Mouse (Mus musculus) limb, embryonic 13.5 days (tissue): Measurements from ENCODE around the gene Pcca. TPM values are rescaled to one million over a fixed set of nuclear protein-coding genes. Genes with fewer than 3 reads are reported as not detected.

Source experiments
- ATAC-seq: fragments of 200-750 bp; cut with Nextera tagmentation; 2 replicates; pipeline ENCODE4 v1.8.0; 2017; ENCODE audit warnings: low read depth, moderate number of reproducible peaks, moderate TSS enrichment; ENCODE audit not compliant: low FRiP score
- H3K27ac ChIP-seq: fragments of 300-500 bp; sonication (generic); 2 replicates; pipeline ENCODE4 v1.5.1; 2015; ENCODE audit warnings: inconsistent platforms, mild to moderate bottlenecking, moderate library complexity
- H3K27me3 ChIP-seq: fragments of 300-500 bp; sonication (generic); 2 replicates; pipeline ENCODE4 v1.6.1; 2015; ENCODE audit warnings: mild to moderate bottlenecking, inconsistent platforms
- H3K36me3 ChIP-seq: fragments of 300-500 bp; sonication (generic); 2 replicates; pipeline ENCODE4 v1.6.1; 2015; ENCODE audit warnings: inconsistent platforms, mild to moderate bottlenecking, moderate library complexity
- H3K4me1 ChIP-seq: fragments of 300-500 bp; sonication (generic); 2 replicates; pipeline ENCODE4 v1.6.1; 2015; ENCODE audit warnings: inconsistent platforms
- H3K4me2 ChIP-seq: fragments of 300-500 bp; sonication (generic); replicated peaks from 2 replicates; pipeline ENCODE4 v1.6.1; 2015; ENCODE audit warnings: inconsistent platforms, mild to moderate bottlenecking, moderate library complexity
- H3K4me3 ChIP-seq: fragments of 300-500 bp; sonication (generic); 2 replicates; pipeline ENCODE4 v1.5.1; 2015; ENCODE audit warnings: moderate library complexity, mild to moderate bottlenecking, inconsistent platforms
- H3K9ac ChIP-seq: fragments of 300-500 bp; sonication (generic); 2 replicates; pipeline ENCODE4 v1.6.1; 2015; ENCODE audit warnings: mild to moderate bottlenecking, inconsistent platforms
- H3K9me3 ChIP-seq: fragments of 300-500 bp; sonication (generic); 2 replicates; pipeline ENCODE4 v1.6.1; 2016; ENCODE audit warnings: inconsistent platforms
- WGBS: fragments of 180-500 bp; shearing (Covaris S2); methylation state at CpG from one replicate; pipeline ENCODE4 v1.1.7; 2015; 5-methylcytosine and 5-hydroxymethylcytosine counted together
- polyA plus RNA-seq: library from polyadenylated mRNA; unstranded; fragments of >200 nt; fragmentation: Nextera tagmentation; extraction: Ambion mirVana; gene quantifications from 2 replicates; pipeline ENCODE4 v1.2.1, GENCODE M21; 2015

Gene Pcca
- polyA plus RNA-seq, 1 experiment from 2014 or later: 26.9 TPM

- no peak overlapping the region for H3K4me2 ChIP-seq
Measured at GRCm38 (mm10) chr14:122608323-122608722, 74.2 kb downstream of the Pcca start.

GRCm38 (mm10) chr14:122611035-122611434, 76.9 kb downstream of the Pcca start:
- ATAC-seq: no peak
- Histone ChIP-seq H3K36me3 (no peaks in the 10 kb centered on the region), H3K9me3 (no peaks in the 10 kb centered on the region), H3K4me1 (peaks cover 9% of the 10 kb centered on the region), H3K27me3 (no peaks in the 10 kb centered on the region), H3K27ac (no peak overlapping the region), H3K4me2 (no peak overlapping the region), H3K9ac (no peak overlapping the region), H3K4me3 (no peak overlapping the region)
- 93% methylated on average over 4 of the region's 4 CpGs for WGBS

More at GRCm38 (mm10) chr14:122608323-122608722, 74.2 kb downstream of the Pcca start:
- H3K27ac ChIP-seq: no peak overlapping the region
- peaks cover 9% of the 10 kb centered on the region for H3K4me1 ChIP-seq
- H3K9ac ChIP-seq: no peak overlapping the region
- H3K27me3 ChIP-seq: 0 out of 2 replicates have a peak, but pooled peaks cover 5% of the 10 kb centered on the region
- H3K9me3 ChIP-seq: no peaks in the 10 kb centered on the region
- WGBS: 83% methylated on average over 2 of the region's 2 CpGs
- H3K36me3 ChIP-seq: no peaks in the 10 kb centered on the region
- no peak for ATAC-seq
- H3K4me3 ChIP-seq: no peak overlapping the region

- H3K27ac ChIP-seq: no peak overlapping the region
- H3K4me3 ChIP-seq: no peak overlapping the region
- no peaks in the 10 kb centered on the region for H3K27me3 ChIP-seq
- H3K4me1 ChIP-seq: peaks cover 9% of the 10 kb centered on the region
- no peaks in the 10 kb centered on the region for H3K9me3 ChIP-seq
- no peaks in the 10 kb centered on the region for H3K36me3 ChIP-seq
- H3K4me2 ChIP-seq: no peak overlapping the region
- H3K9ac ChIP-seq: no peak overlapping the region
- ATAC-seq: no peak
- 91% methylated on average over 3 of the region's 3 CpGs for WGBS
Measured at GRCm38 (mm10) chr14:122612317-122612716, 78.2 kb downstream of the Pcca start.

DNA sequence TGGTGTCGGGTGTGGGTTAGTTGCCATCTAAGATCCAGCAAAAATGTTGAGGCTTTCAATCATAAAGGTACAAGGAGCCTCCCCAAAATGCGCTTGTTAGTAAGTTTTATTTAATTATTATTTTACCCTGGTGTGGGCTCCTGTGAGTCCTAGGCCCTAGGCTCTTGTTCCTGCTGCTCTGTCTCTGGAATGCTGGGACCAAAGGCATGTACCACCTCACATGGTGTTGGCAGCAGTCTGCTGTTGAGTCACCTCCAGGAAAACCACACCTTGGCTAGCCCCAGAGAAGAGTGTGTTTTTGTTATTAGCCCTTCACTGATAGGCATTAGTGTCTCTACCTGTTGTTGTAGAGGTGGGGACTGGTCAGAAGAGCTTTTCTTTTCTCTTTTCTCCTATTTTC, 83.5 kb downstream of the Pcca start:
- no peaks in the 10 kb centered on the region for H3K9me3 ChIP-seq
- H3K4me1 ChIP-seq: no peaks in the 10 kb centered on the region
- no peak for ATAC-seq
- WGBS: 91% methylated on average over 2 of the region's 2 CpGs
- no peaks in the 10 kb centered on the region for H3K27me3 ChIP-seq
- no peak overlapping the region for H3K4me2 ChIP-seq
- H3K9ac ChIP-seq: no peak overlapping the region
- no peaks in the 10 kb centered on the region for H3K36me3 ChIP-seq
- no peak overlapping the region for H3K4me3 ChIP-seq
- no peak overlapping the region for H3K27ac ChIP-seq

DNA sequence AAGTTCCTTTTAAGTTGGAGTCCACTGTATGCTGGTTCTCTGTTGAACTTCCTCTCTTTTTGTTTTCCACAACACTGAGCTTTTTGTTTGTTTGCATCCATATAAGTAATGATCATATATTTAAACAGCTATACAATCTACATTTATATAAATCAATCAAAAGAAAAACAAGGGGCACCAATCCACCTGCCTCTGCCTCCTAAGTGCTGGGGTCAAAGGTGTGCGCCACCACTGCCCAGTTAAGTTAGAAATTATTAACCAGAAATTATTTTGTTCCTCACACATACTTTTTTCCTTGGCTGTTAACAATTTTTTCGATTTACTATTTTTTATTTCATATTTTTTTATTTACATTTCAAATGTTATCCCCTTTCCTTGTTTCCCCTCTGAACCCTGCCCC, 99.3 kb downstream of the Pcca start:
- Histone ChIP-seq H3K27ac (no peak overlapping the region), H3K4me1 (peaks cover 12% of the 10 kb centered on the region), H3K27me3 (no peaks in the 10 kb centered on the region), H3K9me3 (no peaks in the 10 kb centered on the region), H3K36me3 (no peaks in the 10 kb centered on the region), H3K4me3 (no peak overlapping the region), H3K9ac (no peak overlapping the region), H3K4me2 (no peak overlapping the region)
- WGBS: 96% methylated on average over 2 of the region's 2 CpGs
- no peak for ATAC-seq

DNA sequence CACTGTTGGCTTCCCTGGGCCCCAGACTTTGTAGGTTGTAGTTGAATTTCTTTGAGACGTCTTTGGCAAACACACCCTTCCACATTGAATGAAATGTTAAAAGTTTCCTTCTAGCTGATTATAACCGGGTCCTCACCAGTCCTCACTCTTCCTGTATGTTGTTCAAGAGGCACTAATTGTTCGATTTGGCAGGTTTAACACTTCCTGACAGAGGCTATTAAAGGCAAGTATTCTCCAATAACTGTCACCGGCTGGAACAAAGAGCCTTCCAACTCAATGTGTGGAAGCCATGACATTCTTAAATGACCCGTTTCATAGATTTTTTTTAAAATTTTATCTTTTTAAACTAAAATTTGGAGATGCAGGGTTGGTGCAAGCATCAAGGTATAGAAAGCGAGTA, 102.5 kb downstream of the Pcca start:
- no peak for ATAC-seq
- H3K4me3 ChIP-seq: no peak overlapping the region
- H3K9ac ChIP-seq: no peak overlapping the region
- no peak overlapping the region for H3K27ac ChIP-seq
- 17% methylated on average over 6 of the region's 6 CpGs for WGBS
- peaks cover 12% of the 10 kb centered on the region for H3K4me1 ChIP-seq
- no peaks in the 10 kb centered on the region for H3K36me3 ChIP-seq
- no peaks in the 10 kb centered on the region for H3K9me3 ChIP-seq
- H3K27me3 ChIP-seq: no peaks in the 10 kb centered on the region
- H3K4me2 ChIP-seq: no peak overlapping the region

DNA sequence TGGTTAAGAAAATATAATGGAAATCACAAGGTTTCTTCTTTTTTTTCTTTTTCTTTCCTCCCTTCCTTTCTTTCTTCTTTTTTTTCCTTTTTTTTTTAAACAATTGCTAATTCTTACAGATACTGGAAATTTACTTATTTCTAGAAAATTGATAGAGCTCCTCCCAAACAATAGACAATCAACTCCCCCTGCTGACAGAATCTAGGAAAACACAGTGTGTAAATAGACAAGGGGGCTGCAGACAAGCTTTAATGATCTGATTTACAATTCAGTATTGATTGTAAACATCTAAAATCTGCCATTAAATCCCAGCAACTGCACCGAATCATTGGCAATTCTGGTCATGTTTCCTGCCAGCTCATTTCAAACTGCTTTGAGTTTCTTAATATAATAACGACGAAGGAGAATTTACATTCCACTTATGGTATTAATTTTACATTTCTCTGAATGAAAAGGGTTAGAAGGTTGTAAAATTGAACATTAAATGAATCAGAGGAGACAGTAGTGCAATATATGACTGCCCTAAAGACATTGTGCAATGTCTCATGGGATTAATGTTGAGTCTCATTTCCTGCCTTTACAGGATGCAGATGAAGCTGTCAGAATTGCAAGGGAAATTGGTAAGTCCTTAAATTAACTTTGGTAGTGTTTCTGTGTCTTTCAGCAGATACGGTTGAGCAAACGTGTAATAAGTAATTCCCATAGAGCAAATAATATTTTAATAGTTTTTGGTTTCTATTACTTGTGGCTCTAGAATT, 103.9 kb downstream of the Pcca start:
- Histone ChIP-seq H3K4me1 (peaks cover 12% of the 10 kb centered on the region), H3K4me2 (no peak overlapping the region), H3K9ac (no peak overlapping the region), H3K27ac (no peak overlapping the region), H3K36me3 (no peaks in the 10 kb centered on the region), H3K4me3 (no peak overlapping the region), H3K9me3 (no peaks in the 10 kb centered on the region), H3K27me3 (no peaks in the 10 kb centered on the region)
- ATAC-seq: no peak
- WGBS: 14% methylated on average over 5 of the region's 5 CpGs

DNA sequence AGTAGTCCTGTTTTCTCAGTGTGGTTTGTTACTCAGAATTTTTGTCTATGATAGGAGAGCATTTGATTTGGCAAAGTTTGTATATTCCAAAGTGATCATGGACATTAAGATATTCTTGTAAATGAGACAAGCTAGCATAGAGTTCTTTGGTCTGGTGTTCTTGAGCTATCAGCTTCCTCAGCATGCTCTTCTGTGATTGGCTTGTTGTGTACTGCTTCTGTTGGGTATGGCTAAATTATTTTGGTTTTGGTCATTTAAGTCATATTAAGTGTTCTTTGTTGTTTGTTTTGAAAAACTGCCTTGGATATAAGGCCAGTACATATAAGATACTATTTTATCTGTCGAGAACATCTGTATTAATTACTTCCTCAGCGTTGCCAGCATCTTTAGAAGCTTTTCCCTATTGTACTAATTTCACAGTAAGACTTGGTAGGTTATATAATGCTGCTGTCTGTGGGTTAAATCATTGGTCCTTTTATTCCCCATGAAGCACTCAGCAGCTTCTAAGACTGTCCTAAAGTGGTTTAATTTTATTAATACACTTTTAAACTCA, 105.1 kb downstream of the Pcca start:
- 75% methylated on average over 2 of the region's 2 CpGs for WGBS

GRCm38 (mm10) chr14:122642432-122642831, 108.3 kb downstream of the Pcca start:
- H3K27me3 ChIP-seq: no peaks in the 10 kb centered on the region
- WGBS: 93% methylated on average over 1 of the region's 1 CpGs

More for the DNA sequence above, 105.1 kb downstream of the Pcca start:
- H3K27ac ChIP-seq: no peak overlapping the region
- no peaks in the 10 kb centered on the region for H3K27me3 ChIP-seq
- no peak overlapping the region for H3K4me3 ChIP-seq
- ATAC-seq: no peak
- H3K4me1 ChIP-seq: peaks cover 12% of the 10 kb centered on the region
- H3K9me3 ChIP-seq: no peaks in the 10 kb centered on the region
- no peak overlapping the region for H3K4me2 ChIP-seq
- no peaks in the 10 kb centered on the region for H3K36me3 ChIP-seq
- H3K9ac ChIP-seq: no peak overlapping the region

GRCm38 (mm10) chr14:122648214-122648613, 114.1 kb downstream of the Pcca start:
- no peak overlapping the region for H3K4me2 ChIP-seq
- ATAC-seq: no peak
- WGBS: 87% methylated on average over 1 of the region's 1 CpGs

More at GRCm38 (mm10) chr14:122642432-122642831, 108.3 kb downstream of the Pcca start:
- Histone ChIP-seq H3K4me3 (no peak overlapping the region), H3K4me2 (no peak overlapping the region), H3K36me3 (no peaks in the 10 kb centered on the region), H3K4me1 (peaks cover 1% of the 10 kb centered on the region; the same call in 1 of the 2 replicates), H3K9me3 (no peaks in the 10 kb centered on the region), H3K27ac (no peak overlapping the region), H3K9ac (no peak overlapping the region)
- ATAC-seq: no peak

DNA sequence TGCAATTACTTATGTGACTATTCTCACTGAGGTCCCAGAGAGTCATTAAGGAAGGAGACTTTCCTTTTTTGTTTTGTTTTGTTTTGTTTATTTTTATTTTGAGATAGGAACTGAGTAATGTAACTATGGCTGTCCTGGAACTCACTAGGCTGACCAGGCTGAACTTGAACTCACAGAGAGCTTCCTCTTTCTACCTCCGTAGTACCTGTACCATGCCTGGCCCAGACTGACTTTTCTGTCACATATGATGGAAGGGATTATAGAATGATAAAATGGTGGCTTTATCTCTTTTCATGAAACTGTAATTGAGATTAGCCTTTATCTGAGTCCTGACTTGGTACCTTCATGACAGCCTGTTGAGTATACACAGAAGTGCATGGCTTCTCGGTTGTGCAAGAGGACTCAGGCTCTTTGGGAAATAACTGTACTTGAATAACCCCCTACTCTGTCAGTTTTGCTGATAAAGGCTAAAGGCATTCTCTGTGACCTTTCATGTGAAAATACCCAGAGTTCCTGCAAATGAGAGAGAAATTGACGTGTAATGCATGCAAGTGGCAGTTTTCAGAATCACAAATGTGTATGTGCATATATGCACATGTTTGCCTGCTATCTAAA, 115.3 kb downstream of the Pcca start:
- no peaks in the 10 kb centered on the region for H3K9me3 ChIP-seq
- no peak overlapping the region for H3K4me2 ChIP-seq
- ATAC-seq: no peak
- no peak overlapping the region for H3K27ac ChIP-seq
- H3K4me1 ChIP-seq: no peaks in the 10 kb centered on the region
- no peak overlapping the region for H3K9ac ChIP-seq
- no peak overlapping the region for H3K4me3 ChIP-seq
- 79% methylated on average over 3 of the region's 3 CpGs for WGBS
- peaks cover 4% of the 10 kb centered on the region; the same call in 1 of the 2 replicates for H3K36me3 ChIP-seq
- no peaks in the 10 kb centered on the region for H3K27me3 ChIP-seq

More at GRCm38 (mm10) chr14:122648214-122648613, 114.1 kb downstream of the Pcca start:
- peaks cover 4% of the 10 kb centered on the region; the same call in 1 of the 2 replicates for H3K36me3 ChIP-seq
- no peak overlapping the region for H3K4me3 ChIP-seq
- no peaks in the 10 kb centered on the region for H3K27me3 ChIP-seq
- no peaks in the 10 kb centered on the region for H3K4me1 ChIP-seq
- H3K9me3 ChIP-seq: no peaks in the 10 kb centered on the region
- H3K27ac ChIP-seq: no peak overlapping the region
- H3K9ac ChIP-seq: no peak overlapping the region

GRCm38 (mm10) chr14:122651681-122652080, 117.6 kb downstream of the Pcca start:
- H3K27me3 ChIP-seq: no peaks in the 10 kb centered on the region
- no peak overlapping the region for H3K4me2 ChIP-seq
- no peak for ATAC-seq
- H3K36me3 ChIP-seq: peaks cover 4% of the 10 kb centered on the region; the same call in 1 of the 2 replicates
- no peak overlapping the region for H3K9ac ChIP-seq
- no peak overlapping the region for H3K4me3 ChIP-seq
- no peak overlapping the region for H3K27ac ChIP-seq
- H3K4me1 ChIP-seq: no peaks in the 10 kb centered on the region
- 87% methylated on average over 2 of the region's 2 CpGs for WGBS
- no peaks in the 10 kb centered on the region for H3K9me3 ChIP-seq
